Mouse (Mus musculus) left cerebral cortex, postnatal 10 days (tissue): ENCODE measurements at regions not wholly inside any gene's neighbourhood (a gene's known extent, or its start where the extent isn't known, plus 50 kb on each side); places are given as distances from the start of the nearest gene placed in this dataset.

ENCODE experiments used
- DNase-seq, 2 experiments: peaks; one replicate each; pipeline ENCODE4 v3.0.0; 2021 to 2022; ENCODE audit warnings: low spot score in 2 of 2, mixed read lengths in 1 of 2; ENCODE audit errors: extremely low spot score in 1 of 2
- intact Hi-C: fragments of 180-260 bp; cut with DNase I; formaldehyde crosslinking; loops from one replicate; pipeline ENCODE4 v1.15.1; 2025

GRCm38 (mm10) chr13:54889684-54890399 lies 59.4 kb upstream of the Unc5a start:
- no peak for DNase-seq
- intact Hi-C loops = no loop called here

DNA sequence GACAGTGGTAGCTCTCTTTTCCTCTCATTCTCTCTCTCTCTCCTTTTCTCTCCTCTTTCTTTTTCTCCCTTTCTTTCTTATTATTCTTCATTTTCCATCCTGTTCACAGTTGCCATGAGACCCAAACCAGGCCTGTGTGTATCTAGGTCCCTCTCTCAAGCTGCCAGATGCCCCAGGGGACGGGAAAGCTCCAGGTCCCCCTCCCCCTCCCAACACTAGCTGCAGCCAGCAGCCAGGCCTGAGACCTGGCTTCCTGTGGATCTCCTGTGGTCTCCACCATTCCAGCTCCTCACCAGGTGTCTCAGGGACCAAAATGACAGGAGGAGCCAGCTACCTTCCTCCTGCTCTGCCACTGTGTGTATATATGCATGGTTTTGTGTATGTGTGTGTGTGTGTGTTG lies 56.6 kb upstream of the Unc5a start:
- intact Hi-C loops = no loop called here
- DNase-seq = no peak

DNA sequence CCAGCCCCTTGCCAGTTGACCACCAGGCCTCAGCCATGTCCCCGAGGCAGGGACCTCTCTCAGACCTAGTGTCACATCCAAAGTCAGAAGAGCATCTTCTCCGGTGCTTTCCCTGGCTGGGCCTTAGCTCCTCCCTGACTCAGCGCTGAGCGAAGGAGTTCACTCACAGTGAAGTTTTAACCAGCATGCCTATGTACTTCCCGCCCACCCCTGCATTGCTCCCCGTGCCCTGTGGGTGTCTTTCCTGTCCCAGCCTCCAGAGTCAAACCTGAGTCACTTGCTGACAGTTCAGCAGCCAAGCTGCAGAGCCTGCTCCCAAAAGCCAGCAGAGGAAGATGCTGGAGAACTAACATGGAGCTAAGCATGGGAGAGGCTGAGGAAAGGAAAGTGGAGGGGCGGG lies 55.6 kb upstream of the Unc5a start:
- intact Hi-C loops = no loop called here
- DNase-seq = no peak

DNA sequence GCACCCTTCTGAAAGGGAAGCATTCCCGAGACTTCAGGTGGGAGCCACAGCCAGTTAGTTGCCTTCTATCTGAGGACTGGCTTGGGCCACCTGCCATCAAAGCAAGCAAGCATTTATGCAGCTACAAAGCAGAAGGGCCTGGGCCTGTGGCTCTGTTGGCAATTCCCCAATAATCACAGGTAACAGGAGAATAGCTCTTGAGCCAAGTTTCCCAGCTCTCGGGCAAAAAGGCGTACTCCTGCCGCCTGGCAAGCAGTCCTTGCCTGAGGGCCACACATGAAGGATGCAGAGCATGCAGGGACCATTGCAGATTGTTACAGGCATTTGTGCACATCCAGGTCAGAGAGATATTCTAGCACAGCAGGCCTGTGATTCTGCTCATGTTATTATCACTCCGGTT lies 53.2 kb upstream of the Unc5a start:
- no peak for DNase-seq
- intact Hi-C loops = no loop called here
